Mouse (Mus musculus) left cerebral cortex, postnatal 36 days (tissue): ENCODE measurements around the gene Mrpl28. TPM values are rescaled to one million over a fixed set of nuclear protein-coding genes. Genes with fewer than 3 reads are reported as not detected.
"Not testable (repeated sequence)": the region's sequence is repeated elsewhere in the genome, so short reads cannot be mapped to it uniquely, and the experiment has no call there.

Experiments
- DNase-seq, 2 experiments: peaks; one replicate each; pipeline ENCODE4 v3.0.0; 2021 to 2022; ENCODE audit warnings: low spot score in 2 of 2, mixed read lengths in 1 of 2
- intact Hi-C: fragments of 180-260 bp; cut with DNase I; formaldehyde crosslinking; loops from one replicate; pipeline ENCODE4 v1.15.1; 2025
- total RNA-seq, 2 experiments: library from RNA; stranded (reverse); gene quantifications; 2 replicates each; pipeline ENCODE4 v1.2.3; 2021

Mrpl28 gene
- total RNA-seq, 2 experiments from 2014 or later, result 60.5 to 70.3 TPM

GRCm38 (mm10) chr17:26114461-26114860 is 8.8 kb upstream of the Mrpl28 start:
- intact Hi-C loops, DNase-seq: not testable (repeated sequence)

DNA sequence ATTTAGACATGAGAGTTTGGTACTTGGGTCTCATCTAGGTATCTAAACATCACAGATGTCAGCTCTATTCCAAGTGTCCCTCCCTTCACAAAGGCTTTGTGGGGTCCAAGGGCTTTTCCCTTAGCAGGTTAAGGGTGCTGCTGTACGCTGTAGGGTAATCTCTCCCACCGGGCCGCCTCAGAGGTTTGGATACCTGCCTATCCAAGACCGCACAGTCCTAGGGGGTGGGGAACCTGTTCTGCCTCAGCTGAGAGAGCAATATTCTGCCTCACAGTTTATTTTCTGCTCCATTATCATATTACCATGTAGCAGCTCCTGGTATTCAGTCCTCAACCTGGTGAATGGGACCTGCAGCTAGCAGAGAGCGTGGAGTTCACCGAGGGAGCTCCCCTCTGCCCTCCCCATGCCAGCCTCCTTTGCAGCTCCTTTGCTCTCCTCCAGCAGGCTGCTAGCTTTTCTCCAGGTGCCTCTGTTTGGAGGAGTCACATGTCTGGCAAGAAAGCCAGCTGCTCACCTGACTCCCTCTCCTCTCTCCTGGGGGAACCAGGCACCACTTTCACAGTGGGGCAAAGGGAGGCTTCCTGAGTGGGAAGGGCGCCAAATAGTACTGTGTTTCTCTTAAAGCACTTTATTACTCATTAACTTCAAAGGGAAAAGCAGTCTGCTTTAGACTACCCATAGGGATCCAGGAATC is 7.9 kb upstream of the Mrpl28 start:
- no peak for DNase-seq
- intact Hi-C loops, result no loop called here

DNA sequence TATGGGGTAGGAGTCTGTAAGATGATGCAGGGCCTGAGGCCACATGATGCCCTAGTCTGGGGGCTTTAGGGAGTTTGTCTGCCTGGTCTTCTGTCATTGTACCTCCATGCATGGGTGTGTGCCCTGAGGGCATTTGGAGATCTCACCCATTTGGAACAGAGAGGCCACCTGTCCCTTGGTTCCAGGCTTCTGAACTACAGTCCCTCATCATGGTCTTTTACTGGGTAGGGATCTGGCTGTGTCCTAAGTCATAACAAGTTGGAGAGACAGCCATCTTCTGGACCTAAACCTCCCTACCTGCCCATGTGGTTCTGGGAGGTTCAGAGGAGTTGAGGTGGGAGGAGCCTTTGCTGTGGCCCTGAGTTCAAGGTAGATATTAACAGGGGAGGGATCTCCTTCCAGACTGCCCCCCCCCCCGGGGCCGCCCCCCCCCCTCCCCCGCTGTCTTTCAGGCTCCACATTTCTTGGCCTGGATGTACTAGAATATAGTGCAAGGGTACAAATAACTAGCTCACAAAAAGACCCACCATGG is 7.3 kb upstream of the Mrpl28 start:
- intact Hi-C loops, result no loop called here
- DNase-seq, result no peak

DNA sequence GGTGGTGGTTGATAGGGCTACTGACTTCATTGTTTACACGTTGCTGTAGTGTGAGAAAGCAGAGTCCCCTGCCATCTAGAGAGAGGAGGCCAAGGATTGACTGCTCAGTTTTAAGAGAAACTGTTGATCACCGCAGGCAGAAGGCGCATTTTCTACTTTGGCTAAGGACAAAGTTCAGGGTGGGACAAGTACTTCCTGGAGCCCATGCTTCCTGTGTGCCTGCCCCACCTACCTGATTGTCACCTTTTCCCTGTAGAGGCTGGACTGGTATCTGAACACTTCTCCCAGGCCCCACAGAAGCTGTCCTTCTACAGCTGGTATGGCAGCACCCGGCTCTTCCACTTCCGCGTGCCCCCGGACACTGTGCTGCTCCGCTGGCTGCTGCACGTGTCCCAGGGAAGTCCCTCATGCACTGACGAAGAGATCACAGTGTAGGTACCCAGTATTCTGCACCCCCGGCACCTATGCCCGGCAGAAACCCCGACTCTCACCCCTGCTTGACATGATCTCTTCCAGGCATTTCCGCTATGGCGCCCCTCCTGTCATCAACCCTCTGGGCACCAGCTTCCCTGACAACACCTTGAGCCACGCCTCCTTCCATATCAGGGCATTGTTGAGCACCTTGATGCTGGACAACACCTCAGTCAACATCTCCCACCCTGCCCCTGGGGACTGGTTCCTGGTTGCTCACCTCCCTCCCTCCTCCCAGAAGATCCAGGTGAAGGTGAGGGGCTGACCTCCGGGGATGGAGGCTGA is 6.6 kb upstream of the Mrpl28 start:
- intact Hi-C loops, result no loop called here
- no peak for DNase-seq

DNA sequence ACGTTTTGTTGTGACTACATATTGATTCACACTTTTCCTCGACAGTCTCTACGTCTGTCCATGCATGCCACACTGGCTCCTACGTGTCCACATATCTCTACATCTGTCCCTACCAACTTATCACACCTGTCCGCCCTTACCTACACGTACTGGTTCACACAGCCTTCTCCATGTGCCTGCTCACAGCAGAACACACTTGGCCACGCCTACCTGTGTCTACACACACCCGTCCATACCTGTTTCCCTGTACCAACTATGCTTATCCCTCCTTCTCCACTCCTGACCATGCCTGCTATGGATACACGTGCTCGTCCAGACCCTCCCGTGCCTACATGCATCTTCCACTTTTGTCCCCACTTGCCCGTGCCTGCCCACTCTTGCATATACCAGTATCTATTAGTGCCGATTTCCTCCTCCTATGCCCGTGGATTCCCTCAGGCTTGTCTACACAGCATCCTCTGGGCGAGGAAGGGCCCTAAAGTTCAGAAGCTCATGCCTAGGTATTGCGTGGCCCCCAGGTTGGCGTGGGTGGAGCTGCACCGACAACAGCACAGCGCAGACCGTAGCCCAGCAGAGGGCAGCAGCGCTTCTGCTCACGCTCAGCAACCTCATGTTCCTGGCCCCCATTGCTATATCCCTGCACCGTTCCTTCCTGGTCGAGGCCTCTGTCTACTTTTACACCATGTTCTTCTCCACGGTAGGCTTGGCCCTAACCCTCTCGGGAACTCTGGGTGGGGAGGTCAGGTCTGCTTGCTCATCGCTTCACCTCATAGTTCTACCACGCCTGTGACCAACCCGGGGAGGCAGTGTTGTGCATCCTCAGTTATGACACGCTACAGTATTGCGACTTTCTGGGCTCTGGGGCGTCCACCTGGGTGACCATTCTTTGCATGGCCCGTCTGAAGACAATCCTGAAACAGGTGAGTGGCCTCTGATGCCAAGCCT is 3.3 kb upstream of the Mrpl28 start:
- intact Hi-C loops, result no loop called here
- DNase-seq, result peak; percentile 35 to 44

- intact Hi-C loops, result no loop called here
- no peak for DNase-seq
Observed at GRCm38 (mm10) chr17:26122431-26123140, 714 bp upstream of the Mrpl28 start.

- no peak for DNase-seq
- intact Hi-C loops, result no loop called here
Observed at GRCm38 (mm10) chr17:26124560-26124959, 1.3 kb downstream of the Mrpl28 start.

- no peak for DNase-seq
- intact Hi-C loops, result no loop called here
Observed at GRCm38 (mm10) chr17:26125226-26125625, 1.9 kb downstream of the Mrpl28 start.

DNA sequence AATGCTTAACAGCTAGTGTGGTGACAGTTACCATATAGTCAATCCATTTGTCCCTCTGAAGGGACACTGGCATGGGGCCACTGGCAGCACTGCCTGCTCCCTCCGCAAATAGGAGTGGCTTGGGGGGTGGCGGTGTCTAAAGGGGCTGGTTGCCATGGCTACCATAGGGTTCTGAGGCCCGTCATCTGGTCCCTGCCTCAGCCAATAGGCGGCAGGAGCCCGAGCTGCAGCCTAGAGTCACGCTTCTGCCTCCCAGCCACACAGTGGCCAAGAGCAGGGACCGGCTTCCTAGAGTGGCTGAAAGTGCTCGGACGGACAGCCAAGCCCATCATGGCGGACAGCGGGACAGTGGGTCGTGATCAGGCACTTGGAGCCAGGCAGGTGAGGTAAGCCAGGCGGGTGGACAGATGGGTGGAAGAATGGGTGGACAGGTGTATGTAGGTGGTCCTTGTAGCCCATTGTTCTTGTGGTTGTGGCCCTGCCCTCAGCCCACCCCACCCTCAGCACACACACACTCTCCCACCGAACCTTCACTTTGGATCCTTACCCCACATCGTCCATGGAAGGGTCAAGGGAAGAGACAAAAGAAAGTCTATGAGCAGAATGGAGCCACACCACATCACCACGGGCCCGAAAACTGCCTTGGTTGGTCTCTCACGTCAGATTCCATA is 7.9 kb downstream of the Mrpl28 start:
- DNase-seq, result no peak
- intact Hi-C loops, result no loop called here

- intact Hi-C loops, result no loop called here
- no peak for DNase-seq
Observed at GRCm38 (mm10) chr17:26131856-26132853, 8.9 kb downstream of the Mrpl28 start.

DNA sequence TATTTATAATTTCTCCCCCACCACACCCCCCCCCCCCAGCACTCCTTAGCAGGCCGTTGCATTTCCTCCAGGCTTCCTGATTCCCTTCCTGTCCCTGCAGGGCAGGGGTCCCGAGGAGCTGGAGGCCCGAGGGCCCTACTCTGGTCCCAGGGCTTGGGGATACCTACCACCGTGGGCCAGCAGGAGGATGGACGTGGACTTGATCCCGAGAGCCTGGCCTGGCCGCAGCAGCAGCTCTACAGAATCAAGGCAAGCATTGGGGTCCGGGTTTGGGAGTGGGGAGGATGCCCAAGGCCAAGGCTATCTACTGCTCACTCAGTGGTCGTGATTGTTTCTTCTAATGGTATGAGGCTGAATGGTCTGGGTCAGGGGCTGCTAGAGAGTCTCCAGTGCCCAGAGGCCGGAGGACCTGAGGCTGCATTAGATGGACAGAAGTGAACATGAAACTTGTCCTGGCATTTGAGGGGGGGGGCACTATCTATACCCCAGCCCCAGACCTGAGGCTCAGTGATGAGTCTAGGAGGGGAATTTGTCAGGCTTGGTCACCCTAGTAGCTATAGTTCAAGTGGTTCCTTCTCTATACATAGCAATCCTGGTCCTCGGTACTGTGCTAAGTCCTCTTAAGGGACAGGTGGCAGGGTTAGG is 13.9 kb downstream of the Mrpl28 start:
- no peak for DNase-seq
- intact Hi-C loops, result loop anchor here (5.0 kb wide), 1 partner anchor 105 kb away; the partner anchor contains the start of gene Fam234a

DNA sequence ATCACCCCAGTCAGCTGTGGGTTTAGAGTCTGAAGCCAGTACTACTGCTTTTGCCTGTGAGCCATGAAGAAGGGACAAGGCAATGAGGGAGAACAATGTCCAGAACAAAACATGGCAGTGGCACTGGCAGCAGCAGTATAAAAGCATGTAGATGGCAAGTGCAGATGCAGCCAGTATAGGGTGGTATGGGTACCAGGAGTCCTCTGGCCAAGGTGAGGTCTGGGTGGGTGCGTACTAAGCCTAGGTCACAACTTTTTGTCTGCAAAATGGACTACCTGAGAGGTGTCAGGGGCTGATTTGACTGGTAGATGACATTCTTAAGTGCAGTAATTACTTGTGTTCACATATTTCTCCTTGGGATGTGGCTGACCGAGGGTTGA is 14.4 kb downstream of the Mrpl28 start:
- intact Hi-C loops, result loop anchor here (5.0 kb wide), 1 partner anchor 105 kb away; the partner anchor contains the start of gene Fam234a
- DNase-seq, result no peak

- intact Hi-C loops, result loop anchor here (5.0 kb wide), 1 partner anchor 104 kb away; the partner anchor contains the start of gene Fam234a
- DNase-seq, result peak; percentile 91 to 94
Observed at GRCm38 (mm10) chr17:26138239-26138836, 15.0 kb downstream of the Mrpl28 start, which contains the start of gene Axin1. TSS of gene Axin1 (plus strand) at chr17:26138688.

- intact Hi-C loops, result loop anchor here (5.0 kb wide), 1 partner anchor 103 kb away; the partner anchor contains the start of gene Fam234a
- DNase-seq, result no peak
Observed at GRCm38 (mm10) chr17:26138901-26139381, 15.6 kb downstream of the Mrpl28 start.

DNA sequence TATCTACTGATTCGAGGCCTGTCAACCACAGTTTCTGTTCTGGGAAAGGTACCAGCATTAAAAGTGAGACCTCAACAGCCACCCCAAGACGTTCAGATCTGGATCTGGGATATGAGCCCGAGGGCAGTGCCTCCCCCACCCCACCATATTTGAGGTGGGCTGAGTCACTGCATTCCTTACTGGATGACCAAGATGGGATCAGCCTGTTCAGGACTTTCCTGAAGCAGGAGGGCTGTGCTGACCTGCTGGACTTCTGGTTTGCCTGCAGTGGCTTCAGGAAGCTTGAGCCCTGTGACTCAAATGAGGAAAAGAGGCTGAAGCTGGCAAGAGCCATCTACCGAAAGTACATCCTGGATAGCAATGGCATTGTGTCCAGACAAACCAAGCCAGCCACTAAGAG is 19.5 kb downstream of the Mrpl28 start:
- DNase-seq, result no peak
- intact Hi-C loops, result no loop called here

DNA sequence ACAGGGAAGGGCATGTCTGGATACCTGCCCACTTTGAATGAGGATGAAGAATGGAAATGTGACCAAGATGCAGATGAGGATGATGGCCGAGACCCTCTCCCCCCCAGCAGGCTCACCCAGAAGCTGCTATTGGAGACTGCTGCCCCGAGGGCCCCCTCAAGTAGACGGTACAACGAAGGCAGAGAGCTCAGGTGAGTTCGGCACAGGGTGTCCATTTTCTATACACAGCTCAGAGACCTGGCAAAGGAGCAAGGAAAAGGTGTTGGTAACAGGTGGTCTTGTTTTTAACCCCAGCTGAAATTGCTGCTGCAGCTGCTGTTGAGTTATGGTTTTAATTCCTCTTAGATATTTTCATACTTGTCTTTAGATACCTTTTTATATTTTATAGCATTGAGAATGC is 20.1 kb downstream of the Mrpl28 start:
- intact Hi-C loops, result no loop called here
- no peak for DNase-seq
